Mouse (Mus musculus) olfactory bulb, adult 2 months (tissue): Measurements from ENCODE around the gene Eef1a1.

Experiments used
- CTCF ChIP-seq: fragments of 200-500 bp; IDR thresholded peaks from 2 replicates; pipeline ENCODE4 v1.5.1; 2012; ENCODE audit warnings: low read depth, mild to moderate bottlenecking, low read length, moderate library complexity; ENCODE audit not compliant: insufficient read depth
- POLR2A ChIP-seq: fragments of 200-500 bp; IDR thresholded peaks from 2 replicates; pipeline ENCODE4 v1.6.1; 2012; ENCODE audit warnings: mild to moderate bottlenecking, low read depth, low read length, moderate library complexity; ENCODE audit not compliant: insufficient read depth

DNA sequence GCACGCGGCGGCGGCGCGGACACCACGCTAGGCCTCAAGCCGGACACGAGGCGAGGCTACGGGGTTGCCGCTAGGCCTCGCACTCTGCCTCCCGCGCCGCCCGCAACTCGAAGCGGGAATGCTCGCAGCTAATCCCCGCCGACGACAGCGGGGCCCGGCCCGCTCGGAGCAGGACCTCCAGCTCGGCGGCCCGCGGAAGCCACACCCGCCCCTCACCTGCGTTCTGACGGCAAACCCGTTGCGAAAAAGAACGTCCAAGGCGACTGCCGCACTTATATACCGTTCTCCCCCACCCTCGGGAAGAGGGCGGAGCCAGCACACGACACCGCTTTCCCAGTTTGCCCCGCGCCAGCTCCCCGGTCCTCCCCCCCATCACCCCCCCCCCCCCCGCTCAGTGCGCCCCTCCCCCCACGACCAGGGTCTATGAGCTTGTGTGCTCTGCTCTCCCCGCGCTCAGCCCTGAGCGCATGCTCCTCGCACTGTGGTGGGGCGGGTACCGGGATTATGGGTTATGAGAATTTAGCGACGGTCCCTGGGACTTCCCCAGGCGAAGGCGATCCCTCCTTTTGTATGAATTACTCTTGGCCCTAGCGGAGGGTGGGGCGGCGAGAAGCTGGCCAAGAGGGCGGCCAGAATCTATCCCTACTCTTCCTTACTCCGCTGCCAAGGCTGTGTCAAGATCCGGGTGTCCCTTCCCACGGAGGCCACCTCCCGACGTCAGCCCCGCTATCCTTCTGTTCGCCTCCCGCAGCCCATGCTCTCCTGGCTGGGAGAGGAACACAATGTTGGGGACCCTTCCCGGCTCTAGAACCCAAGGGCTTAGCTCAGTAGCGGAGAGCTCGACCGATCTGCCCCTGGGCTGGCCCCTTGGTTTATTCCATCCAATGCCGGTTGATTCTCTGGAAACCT is 7.3 kb downstream of the Eef1a1 start:
- no peak for TF ChIP-seq CTCF
- TF ChIP-seq POLR2A = peak; percentile 99
